Mouse (Mus musculus): ENCODE data around the gene Tpcn2.

DNA sequence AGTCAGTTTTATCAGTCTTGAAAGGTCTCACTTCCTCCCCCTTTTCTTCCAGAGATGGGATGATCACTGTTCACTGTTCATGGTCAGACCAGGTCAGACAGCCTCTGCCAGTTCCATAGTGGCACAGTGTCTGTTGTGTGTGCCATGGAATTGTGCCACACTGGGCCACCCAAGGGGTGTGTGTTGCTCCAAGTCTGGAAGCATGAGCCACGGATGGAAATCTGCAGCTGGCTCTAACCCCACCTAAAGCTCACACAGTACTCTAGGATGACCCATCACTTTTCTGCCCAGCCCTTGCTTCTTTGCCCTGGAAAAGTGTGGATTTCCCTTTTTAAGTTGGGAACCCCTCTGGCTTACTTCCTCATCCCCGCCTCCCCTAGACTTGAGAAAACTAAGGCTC, 20.3 kb upstream of the Tpcn2 start:
- no peak for TF ChIP-seq CTCF (IDR thresholded peaks at IDR 0.05; ENCODE audit: low read depth, low read length)
- TF ChIP-seq POLR2A (IDR thresholded peaks at IDR 0.05; ENCODE audit: extremely low read depth, insufficient read depth, low read length): no peak
